Mouse (Mus musculus) liver, embryonic 16.5 days (tissue): ENCODE data around the gene Gm9046. TPM values are rescaled to one million over a fixed set of nuclear protein-coding genes. Genes with fewer than 3 reads are reported as not detected.
"Not testable (repeated sequence)": the region's sequence is repeated elsewhere in the genome, so short reads cannot be mapped to it uniquely, and the experiment has no call there.

Experiments
- ATAC-seq: fragments of 200-750 bp; cut with Nextera tagmentation; 2 replicates; pipeline ENCODE4 v1.8.0; 2017; ENCODE audit warnings: low read depth, mild to moderate bottlenecking, moderate number of reproducible peaks, moderate library complexity
- H3K27ac ChIP-seq: fragments of 300-500 bp; sonication (generic); 2 replicates; pipeline ENCODE4 v1.5.1; 2014; ENCODE audit warnings: mild to moderate bottlenecking, low read length
- H3K27me3 ChIP-seq: fragments of 300-500 bp; sonication (generic); 2 replicates; pipeline ENCODE4 v1.6.1; 2014; ENCODE audit warnings: low read depth, low read length, mixed read lengths; ENCODE audit not compliant: control insufficient read depth, insufficient read depth
- H3K36me3 ChIP-seq: fragments of 300-500 bp; sonication (generic); 2 replicates; pipeline ENCODE4 v1.6.1; 2014; ENCODE audit warnings: mild to moderate bottlenecking; ENCODE audit not compliant: control insufficient read depth, insufficient read depth
- H3K4me1 ChIP-seq: fragments of 300-500 bp; sonication (generic); 2 replicates; pipeline ENCODE4 v1.6.1; 2014; ENCODE audit warnings: low read depth, low read length, mixed read lengths; ENCODE audit not compliant: control insufficient read depth
- H3K4me2 ChIP-seq: fragments of 300-500 bp; sonication (generic); 2 replicates; pipeline ENCODE4 v1.6.1; 2014; ENCODE audit warnings: low read depth, low read length, mixed read lengths
- H3K4me3 ChIP-seq: fragments of 300-500 bp; sonication (generic); 2 replicates; pipeline ENCODE4 v1.5.1; 2014; ENCODE audit warnings: low read depth, mild to moderate bottlenecking, low read length
- H3K9ac ChIP-seq: fragments of 300-500 bp; sonication (generic); 2 replicates; pipeline ENCODE4 v1.6.1; 2014; ENCODE audit warnings: low read depth, low read length
- H3K9me3 ChIP-seq: fragments of 300-500 bp; sonication (generic); replicated peaks from 2 replicates; pipeline ENCODE4 v1.6.1; 2016; ENCODE audit warnings: low read length; ENCODE audit not compliant: control insufficient read depth
- WGBS: fragments of 180-500 bp; shearing (Covaris S2); extraction: QIAGEN DNeasy Blood & Tissue Kit; methylation state at CpG from one replicate; pipeline ENCODE4 v1.1.7; 2014; ENCODE audit not compliant: insufficient replicate concordance; 5-methylcytosine and 5-hydroxymethylcytosine counted together
- polyA plus RNA-seq: library from polyadenylated mRNA; unstranded; fragments of >200 nt; fragmentation: Nextera tagmentation; extraction: Ambion mirVana; gene quantifications from 2 replicates; pipeline ENCODE4 v1.2.1, GENCODE M21; 2015

Gene Gm9046
- polyA plus RNA-seq, 1 experiment from 2014 or later: not detected

GRCm38 (mm10) chr10:118302133-118302532 is 40.9 kb downstream of the Gm9046 start:
- not testable (repeated sequence) for ATAC-seq, H3K9me3 ChIP-seq, H3K4me3 ChIP-seq, H3K36me3 ChIP-seq, H3K4me1 ChIP-seq, H3K4me2 ChIP-seq, H3K27ac ChIP-seq, H3K27me3 ChIP-seq, H3K9ac ChIP-seq
- 19% methylated on average over 2 of the region's 2 CpGs for WGBS

GRCm38 (mm10) chr10:118294938-118295337 is 48.1 kb downstream of the Gm9046 start, which contains the start of gene Iltifb:
Iltifb (minus strand) TSS chr10:118295038.
- H3K27me3 ChIP-seq: no peaks in the 10 kb centered on the region
- no peak within 1 kb of the TSS for H3K9ac ChIP-seq
- ATAC-seq: no peak
- H3K4me2 ChIP-seq: no peak within 1 kb of the TSS
- H3K36me3 ChIP-seq: no peaks in the 10 kb centered on the region
- no peaks in the 10 kb centered on the region for H3K9me3 ChIP-seq
- WGBS: 76% methylated on average over 6 of the region's 6 CpGs
- H3K27ac ChIP-seq: no peak within 1 kb of the TSS
- no peaks in the 10 kb centered on the region for H3K4me1 ChIP-seq
- H3K4me3 ChIP-seq: no peak within 1 kb of the TSS

Other genes starting within 250 kb of the Gm9046 start
- gene Mdm1, start 201.4 kb downstream of the Gm9046 start, polyA plus RNA-seq: 5.9 and 6.0 TPM in 2 replicates
- gene Il22, start 138.3 kb downstream of the Gm9046 start, polyA plus RNA-seq: not detected in 2 replicates
- gene Gm32717, start 102.5 kb downstream of the Gm9046 start, polyA plus RNA-seq: not detected in 2 replicates
- gene Gm32802, start 84.6 kb downstream of the Gm9046 start, polyA plus RNA-seq: not detected in 2 replicates
- not detected in 2 replicates for gene Iltifb, start 48.2 kb downstream of the Gm9046 start, polyA plus RNA-seq
- gene Gm9040, start 16.3 kb downstream of the Gm9046 start, polyA plus RNA-seq: not detected in 2 replicates
- not detected in 2 replicates for gene Gm9044, start 10.8 kb downstream of the Gm9046 start, polyA plus RNA-seq
- gene Gm9045, start 5.4 kb downstream of the Gm9046 start, polyA plus RNA-seq: not detected in 2 replicates
- not detected in 2 replicates for gene Gm9048, start 5.4 kb upstream of the Gm9046 start, polyA plus RNA-seq
- gene Gm9049, start 10.8 kb upstream of the Gm9046 start, polyA plus RNA-seq: not detected in 2 replicates
- not detected in 2 replicates for gene Ifng, start 97.8 kb upstream of the Gm9046 start, polyA plus RNA-seq